Mouse (Mus musculus) embryonic facial prominence, embryonic 15.5 days (tissue): ENCODE data around the gene Trim25. TPM values are rescaled to one million over a fixed set of nuclear protein-coding genes. Genes with fewer than 3 reads are reported as not detected.

Experiments
- ATAC-seq: fragments of 200-750 bp; cut with Nextera tagmentation; 2 replicates; pipeline ENCODE4 v1.8.0; 2017; ENCODE audit warnings: low read depth, moderate TSS enrichment; ENCODE audit not compliant: insufficient number of reproducible peaks, low FRiP score, low TSS enrichment
- H3K27ac ChIP-seq: fragments of 300-500 bp; sonication (generic); replicated peaks from 2 replicates; pipeline ENCODE4 v1.5.1; 2015; ENCODE audit warnings: mild to moderate bottlenecking, inconsistent platforms
- H3K27me3 ChIP-seq: fragments of 300-500 bp; sonication (generic); 2 replicates; pipeline ENCODE4 v1.6.1; 2015; ENCODE audit warnings: inconsistent platforms
- H3K36me3 ChIP-seq: fragments of 300-500 bp; sonication (generic); 2 replicates; pipeline ENCODE4 v1.6.1; 2015; ENCODE audit warnings: mild to moderate bottlenecking, inconsistent platforms
- H3K4me1 ChIP-seq: fragments of 300-500 bp; sonication (generic); 2 replicates; pipeline ENCODE4 v1.6.1; 2015; ENCODE audit warnings: inconsistent platforms
- H3K4me2 ChIP-seq: fragments of 300-500 bp; sonication (generic); replicated peaks from 2 replicates; pipeline ENCODE4 v1.6.1; 2015; ENCODE audit warnings: mild to moderate bottlenecking, inconsistent platforms
- H3K4me3 ChIP-seq: fragments of 300-500 bp; sonication (generic); replicated peaks from 2 replicates; pipeline ENCODE4 v1.5.1; 2015; ENCODE audit warnings: mild to moderate bottlenecking, inconsistent platforms
- H3K9ac ChIP-seq: fragments of 300-500 bp; sonication (generic); 2 replicates; pipeline ENCODE4 v1.6.1; 2015; ENCODE audit warnings: inconsistent platforms
- H3K9me3 ChIP-seq: fragments of 300-500 bp; sonication (generic); replicated peaks from 2 replicates; pipeline ENCODE4 v1.6.1; 2016; ENCODE audit warnings: inconsistent platforms
- WGBS: fragments of 180-500 bp; shearing (Covaris S2); methylation state at CpG from one replicate; pipeline ENCODE4 v1.1.7; 2015; 5-methylcytosine and 5-hydroxymethylcytosine counted together
- polyA plus RNA-seq: library from polyadenylated mRNA; unstranded; fragments of >200 nt; fragmentation: Nextera tagmentation; extraction: Ambion mirVana; gene quantifications from 2 replicates; pipeline ENCODE4 v1.2.1, GENCODE M21; 2015

Gene Trim25
- polyA plus RNA-seq, 1 experiment from 2014 or later: 13.4 TPM

- Histone ChIP-seq H3K9ac (no peak within 1 kb of the TSS), H3K9me3 (no peaks in the 10 kb centered on the region), H3K4me2 (no peak within 1 kb of the TSS), H3K27ac (no peak within 1 kb of the TSS), H3K4me3 (no peak within 1 kb of the TSS), H3K4me1 (peaks cover 9% of the 10 kb centered on the region), H3K27me3 (no peaks in the 10 kb centered on the region), H3K36me3 (no peaks in the 10 kb centered on the region)
- no peak for ATAC-seq
- 27% methylated on average over 2 of the region's 2 CpGs for WGBS
Measured at GRCm38 (mm10) chr11:88970202-88970732, 28.9 kb upstream of the Trim25 start, which contains the start of gene Coil. Gene Coil (plus strand): TSS chr11:88970252.

GRCm38 (mm10) chr11:88973776-88974701 is 25.1 kb upstream of the Trim25 start:
- Histone ChIP-seq H3K9ac (peak overlapping the region; percentile 55), H3K27me3 (no peaks in the 10 kb centered on the region), H3K36me3 (no peaks in the 10 kb centered on the region), H3K9me3 (no peaks in the 10 kb centered on the region), H3K4me3 (peak overlapping the region; percentile 69), H3K4me2 (peak overlapping the region; percentile 75), H3K27ac (peak overlapping the region; percentile 86), H3K4me1 (peaks cover 9% of the 10 kb centered on the region)
- peak; percentile 81 for ATAC-seq
- under 1% methylated on average over 62 of the region's 62 CpGs for WGBS

- Histone ChIP-seq H3K4me3 (no peak overlapping the region), H3K27ac (no peak overlapping the region), H3K9ac (no peak overlapping the region), H3K36me3 (peaks cover 1% of the 10 kb centered on the region; the same call in 1 of the 2 replicates), H3K27me3 (no peaks in the 10 kb centered on the region), H3K9me3 (no peaks in the 10 kb centered on the region), H3K4me1 (peaks cover 9% of the 10 kb centered on the region), H3K4me2 (no peak overlapping the region)
- WGBS: 95% methylated on average over 2 of the region's 2 CpGs
- no peak for ATAC-seq
Measured at GRCm38 (mm10) chr11:88976320-88976719, 22.9 kb upstream of the Trim25 start.

GRCm38 (mm10) chr11:88977188-88977587 is 22.0 kb upstream of the Trim25 start:
- Histone ChIP-seq H3K4me3 (no peak overlapping the region), H3K9me3 (no peaks in the 10 kb centered on the region), H3K27me3 (no peaks in the 10 kb centered on the region), H3K27ac (no peak overlapping the region), H3K36me3 (peaks cover 3% of the 10 kb centered on the region; the same call in 1 of the 2 replicates), H3K9ac (no peak overlapping the region), H3K4me2 (no peak overlapping the region), H3K4me1 (peaks cover 9% of the 10 kb centered on the region)
- no peak for ATAC-seq
- WGBS: 93% methylated on average over 5 of the region's 5 CpGs

DNA sequence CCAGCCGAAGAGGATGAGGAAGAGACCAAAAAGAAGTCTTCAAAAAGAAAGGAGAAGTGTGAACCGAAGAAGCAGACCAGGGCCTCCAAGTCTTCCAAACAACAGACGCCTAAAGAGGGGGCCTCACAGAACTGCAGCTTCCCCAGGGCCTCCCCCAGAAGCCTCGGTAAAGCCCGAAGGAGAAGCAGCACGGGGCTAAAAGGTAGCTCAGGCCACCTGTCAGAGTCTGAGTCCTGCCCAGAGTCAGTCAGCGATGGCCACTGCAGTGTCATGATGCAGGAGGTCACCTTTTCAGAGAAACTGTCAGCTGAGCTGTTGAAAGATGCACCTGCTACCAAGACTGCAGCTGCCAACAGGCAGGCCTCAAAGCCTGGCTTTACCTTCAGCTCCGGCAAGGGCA is 17.8 kb upstream of the Trim25 start:
- no peak for ATAC-seq
- Histone ChIP-seq H3K27me3 (no peaks in the 10 kb centered on the region), H3K4me3 (no peak overlapping the region), H3K4me2 (no peak overlapping the region), H3K9ac (no peak overlapping the region), H3K9me3 (no peaks in the 10 kb centered on the region), H3K4me1 (no peaks in the 10 kb centered on the region), H3K36me3 (peaks cover 20% of the 10 kb centered on the region; the same call in 1 of the 2 replicates), H3K27ac (no peak overlapping the region)
- WGBS: 87% methylated on average over 8 of the region's 8 CpGs

GRCm38 (mm10) chr11:88986616-88987015 is 12.6 kb upstream of the Trim25 start:
- ATAC-seq: no peak
- H3K4me2 ChIP-seq: no peak overlapping the region
- no peak overlapping the region for H3K4me3 ChIP-seq
- H3K27me3 ChIP-seq: no peaks in the 10 kb centered on the region
- WGBS: 84% methylated on average over 10 of the region's 10 CpGs
- peaks cover 38% of the 10 kb centered on the region for H3K36me3 ChIP-seq
- no peaks in the 10 kb centered on the region for H3K9me3 ChIP-seq
- H3K9ac ChIP-seq: no peak overlapping the region
- no peak overlapping the region for H3K27ac ChIP-seq
- no peaks in the 10 kb centered on the region for H3K4me1 ChIP-seq

GRCm38 (mm10) chr11:88988956-88989355 is 10.2 kb upstream of the Trim25 start:
- Histone ChIP-seq H3K4me1 (no peaks in the 10 kb centered on the region), H3K4me3 (no peak overlapping the region), H3K27me3 (no peaks in the 10 kb centered on the region), H3K36me3 (peaks cover 29% of the 10 kb centered on the region), H3K4me2 (no peak overlapping the region), H3K27ac (no peak overlapping the region), H3K9ac (no peak overlapping the region), H3K9me3 (no peaks in the 10 kb centered on the region)
- WGBS: 78% methylated on average over 5 of the region's 5 CpGs
- no peak for ATAC-seq

DNA sequence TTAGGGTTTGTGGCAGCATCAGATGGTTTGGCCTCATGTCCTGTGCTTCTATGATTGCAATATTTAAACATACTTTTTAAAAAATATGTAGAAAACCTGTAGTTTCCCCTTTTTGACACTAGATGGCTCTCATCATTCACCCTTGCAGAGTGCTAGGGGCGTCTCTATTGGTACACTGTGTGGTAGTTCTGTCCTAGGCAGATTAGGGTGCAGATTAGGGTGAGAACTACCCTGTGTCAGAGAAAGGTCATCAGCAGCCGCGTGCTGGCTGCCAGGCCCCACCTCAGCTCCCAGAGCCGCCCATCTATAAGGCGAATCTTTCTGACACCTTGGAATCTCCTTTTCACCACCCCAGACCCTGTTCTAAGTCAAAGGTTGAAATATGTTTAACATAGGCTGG is 9.6 kb upstream of the Trim25 start:
- H3K9ac ChIP-seq: no peak overlapping the region
- peaks cover 29% of the 10 kb centered on the region for H3K36me3 ChIP-seq
- H3K27ac ChIP-seq: no peak overlapping the region
- no peak overlapping the region for H3K4me3 ChIP-seq
- H3K4me2 ChIP-seq: no peak overlapping the region
- no peak for ATAC-seq
- no peaks in the 10 kb centered on the region for H3K4me1 ChIP-seq
- WGBS: 65% methylated on average over 5 of the region's 5 CpGs
- H3K9me3 ChIP-seq: no peaks in the 10 kb centered on the region
- no peaks in the 10 kb centered on the region for H3K27me3 ChIP-seq

- 0 out of 2 replicates have a peak, but pooled peaks cover 7% of the 10 kb centered on the region for H3K4me1 ChIP-seq
- H3K27ac ChIP-seq: no peak overlapping the region
- H3K9ac ChIP-seq: no peak overlapping the region
- WGBS: 52% methylated on average over 7 of the region's 7 CpGs
- H3K36me3 ChIP-seq: peaks cover 12% of the 10 kb centered on the region
- H3K9me3 ChIP-seq: no peaks in the 10 kb centered on the region
- no peak overlapping the region for H3K4me2 ChIP-seq
- no peak overlapping the region for H3K4me3 ChIP-seq
- no peaks in the 10 kb centered on the region for H3K27me3 ChIP-seq
- no peak for ATAC-seq
Measured at GRCm38 (mm10) chr11:88993186-88993585, 6.0 kb upstream of the Trim25 start.

- H3K9me3 ChIP-seq: no peaks in the 10 kb centered on the region
- 0 out of 2 replicates have a peak, but pooled peaks cover 7% of the 10 kb centered on the region for H3K4me1 ChIP-seq
- 21% methylated on average over 5 of the region's 5 CpGs for WGBS
- H3K4me3 ChIP-seq: no peak overlapping the region
- peaks cover 8% of the 10 kb centered on the region for H3K36me3 ChIP-seq
- H3K9ac ChIP-seq: no peak overlapping the region
- no peak overlapping the region for H3K4me2 ChIP-seq
- no peak for ATAC-seq
- no peaks in the 10 kb centered on the region for H3K27me3 ChIP-seq
- H3K27ac ChIP-seq: no peak overlapping the region
Measured at GRCm38 (mm10) chr11:88993625-88994024, 5.6 kb upstream of the Trim25 start.

- no peak for ATAC-seq
- WGBS: 84% methylated on average over 7 of the region's 7 CpGs
- H3K4me2 ChIP-seq: no peak overlapping the region
Measured at GRCm38 (mm10) chr11:88994492-88994891, 4.7 kb upstream of the Trim25 start.

More at GRCm38 (mm10) chr11:88994492-88994891, 4.7 kb upstream of the Trim25 start:
- H3K9ac ChIP-seq: no peak overlapping the region
- H3K27ac ChIP-seq: no peak overlapping the region
- H3K9me3 ChIP-seq: no peaks in the 10 kb centered on the region
- peaks cover 14% of the 10 kb centered on the region; the same call in 1 of the 2 replicates for H3K4me1 ChIP-seq
- peaks cover 8% of the 10 kb centered on the region for H3K36me3 ChIP-seq
- H3K27me3 ChIP-seq: peaks cover 8% of the 10 kb centered on the region; the same call in 1 of the 2 replicates
- H3K4me3 ChIP-seq: no peak overlapping the region
